Mouse (Mus musculus) brain, embryonic 14.5 days (tissue): Measurements from ENCODE around the gene Plekha7.
A peak's percentile ranks its signal among the peaks of the same experiment; 100 is the strongest.

Experiments used
- CTCF ChIP-seq: fragments of 200-500 bp; IDR thresholded peaks from 2 replicates; pipeline ENCODE4 v1.5.1; 2012; ENCODE audit warnings: inconsistent platforms, mild to moderate bottlenecking, moderate library complexity, borderline replicate concordance; ENCODE audit not compliant: insufficient read depth, insufficient read length; ENCODE audit errors: extremely low read depth
- POLR2A ChIP-seq: fragments of 200-500 bp; IDR thresholded peaks from 2 replicates; pipeline ENCODE4 v1.6.1; 2012; ENCODE audit warnings: mild to moderate bottlenecking, inconsistent platforms, borderline replicate concordance; ENCODE audit not compliant: poor library complexity, insufficient read depth, insufficient read length, severe bottlenecking; ENCODE audit errors: extremely low read depth

GRCm38 (mm10) chr7:116260826-116261615 is 47.2 kb downstream of the Plekha7 start:
- TF ChIP-seq CTCF (peak; percentile 38; the same call in 1 of the 2 replicates), POLR2A (no peak)
